Mouse (Mus musculus) erythroblast, embryonic 14.5 days (primary cell): ENCODE data around the gene Ube2n.

Experiments used
- GATA1 ChIP-seq: IDR thresholded peaks from 2 replicates; pipeline ENCODE4 v1.6.1; 2012; ENCODE audit warnings: low read length, inconsistent platforms, mixed read lengths
- TAL1 ChIP-seq: IDR thresholded peaks from 3 replicates; pipeline ENCODE4 v1.6.1; 2012; ENCODE audit warnings: low read length, inconsistent platforms, mixed read lengths

DNA sequence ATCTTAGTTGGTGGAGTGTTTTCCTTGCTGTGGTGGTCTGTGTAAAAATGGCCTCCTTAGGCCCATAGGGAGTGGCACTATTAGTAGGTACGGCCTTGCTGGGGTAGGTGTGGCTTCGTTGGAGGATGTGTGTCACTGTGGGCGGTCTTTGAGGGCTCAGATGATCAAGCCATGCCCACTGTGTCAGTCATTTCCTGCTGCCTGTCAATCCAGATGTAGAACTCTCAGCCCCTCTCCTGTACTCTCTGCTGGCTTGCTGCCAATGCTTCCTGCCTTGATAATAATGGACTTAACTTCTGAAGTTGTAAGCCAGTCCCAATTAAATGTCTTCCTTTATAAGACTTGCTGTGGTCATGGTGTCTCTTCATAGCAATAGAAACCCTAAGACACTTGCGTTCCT lies 74.3 kb downstream of the Ube2n start:
- TF ChIP-seq GATA1 (no peak), TAL1 (no peak)
